Mouse (Mus musculus) midbrain, embryonic 12.5 days (tissue): ENCODE measurements at regions not wholly inside any gene's neighbourhood (a gene's known extent, or its start where the extent isn't known, plus 50 kb on each side); places are given as distances from the start of the nearest gene placed in this dataset.

Experiments used
- ATAC-seq: fragments of 200-750 bp; cut with Nextera tagmentation; 2 replicates; pipeline ENCODE4 v1.8.0; 2017; ENCODE audit warnings: low read depth, moderate TSS enrichment, moderate library complexity; ENCODE audit not compliant: low FRiP score
- H3K27ac ChIP-seq: fragments of 300-500 bp; sonication (generic); replicated peaks from 2 replicates; pipeline ENCODE4 v1.5.1; 2016; ENCODE audit warnings: mild to moderate bottlenecking
- H3K27me3 ChIP-seq: fragments of 300-500 bp; sonication (generic); 2 replicates; pipeline ENCODE4 v1.6.1; 2016; ENCODE audit warnings: mild to moderate bottlenecking
- H3K36me3 ChIP-seq: fragments of 300-500 bp; sonication (generic); 2 replicates; pipeline ENCODE4 v1.6.1; 2016
- H3K4me1 ChIP-seq: fragments of 300-500 bp; sonication (generic); 2 replicates; pipeline ENCODE4 v1.6.1; 2016
- H3K4me2 ChIP-seq: fragments of 300-500 bp; sonication (generic); replicated peaks from 2 replicates; pipeline ENCODE4 v1.6.1; 2016; ENCODE audit warnings: mild to moderate bottlenecking, moderate library complexity
- H3K4me3 ChIP-seq: fragments of 300-500 bp; sonication (generic); 2 replicates; pipeline ENCODE4 v1.5.1; 2016; ENCODE audit warnings: mild to moderate bottlenecking
- H3K9ac ChIP-seq: fragments of 300-500 bp; sonication (generic); replicated peaks from 2 replicates; pipeline ENCODE4 v1.6.1; 2016; ENCODE audit warnings: mild to moderate bottlenecking, moderate library complexity
- H3K9me3 ChIP-seq: fragments of 300-500 bp; sonication (generic); 2 replicates; pipeline ENCODE4 v1.6.1; 2016; ENCODE audit warnings: mild to moderate bottlenecking
- WGBS: fragments of 180-500 bp; shearing (Covaris S2); methylation state at CpG from one replicate; pipeline ENCODE4 v1.1.7; 2016; 5-methylcytosine and 5-hydroxymethylcytosine counted together

- Histone ChIP-seq H3K27me3 (peaks cover 52% of the 10 kb centered on the region), H3K36me3 (no peaks in the 10 kb centered on the region), H3K9me3 (no peaks in the 10 kb centered on the region), H3K9ac (no peak overlapping the region), H3K4me3 (no peak overlapping the region), H3K27ac (no peak overlapping the region), H3K4me1 (no peaks in the 10 kb centered on the region), H3K4me2 (no peak overlapping the region)
- 78% methylated on average over 6 of the region's 6 CpGs for WGBS
- no peak for ATAC-seq
These were observed 53.7 kb upstream of the Eomes start for GRCm38 (mm10) chr9:118424344-118424743.
